Mouse (Mus musculus) limb, embryonic 13.5 days (tissue): Measurements from ENCODE around the gene Man1a2. TPM values are rescaled to one million over a fixed set of nuclear protein-coding genes. Genes with fewer than 3 reads are reported as not detected.

ENCODE experiments used
- ATAC-seq: fragments of 200-750 bp; cut with Nextera tagmentation; 2 replicates; pipeline ENCODE4 v1.8.0; 2017; ENCODE audit warnings: low read depth, moderate number of reproducible peaks, moderate TSS enrichment; ENCODE audit not compliant: low FRiP score
- H3K27ac ChIP-seq: fragments of 300-500 bp; sonication (generic); 2 replicates; pipeline ENCODE4 v1.5.1; 2015; ENCODE audit warnings: inconsistent platforms, mild to moderate bottlenecking, moderate library complexity
- H3K27me3 ChIP-seq: fragments of 300-500 bp; sonication (generic); 2 replicates; pipeline ENCODE4 v1.6.1; 2015; ENCODE audit warnings: mild to moderate bottlenecking, inconsistent platforms
- H3K36me3 ChIP-seq: fragments of 300-500 bp; sonication (generic); 2 replicates; pipeline ENCODE4 v1.6.1; 2015; ENCODE audit warnings: inconsistent platforms, mild to moderate bottlenecking, moderate library complexity
- H3K4me1 ChIP-seq: fragments of 300-500 bp; sonication (generic); 2 replicates; pipeline ENCODE4 v1.6.1; 2015; ENCODE audit warnings: inconsistent platforms
- H3K4me2 ChIP-seq: fragments of 300-500 bp; sonication (generic); replicated peaks from 2 replicates; pipeline ENCODE4 v1.6.1; 2015; ENCODE audit warnings: inconsistent platforms, mild to moderate bottlenecking, moderate library complexity
- H3K4me3 ChIP-seq: fragments of 300-500 bp; sonication (generic); 2 replicates; pipeline ENCODE4 v1.5.1; 2015; ENCODE audit warnings: moderate library complexity, mild to moderate bottlenecking, inconsistent platforms
- H3K9ac ChIP-seq: fragments of 300-500 bp; sonication (generic); 2 replicates; pipeline ENCODE4 v1.6.1; 2015; ENCODE audit warnings: mild to moderate bottlenecking, inconsistent platforms
- H3K9me3 ChIP-seq: fragments of 300-500 bp; sonication (generic); 2 replicates; pipeline ENCODE4 v1.6.1; 2016; ENCODE audit warnings: inconsistent platforms
- WGBS: fragments of 180-500 bp; shearing (Covaris S2); methylation state at CpG from one replicate; pipeline ENCODE4 v1.1.7; 2015; 5-methylcytosine and 5-hydroxymethylcytosine counted together
- polyA plus RNA-seq: library from polyadenylated mRNA; unstranded; fragments of >200 nt; fragmentation: Nextera tagmentation; extraction: Ambion mirVana; gene quantifications from 2 replicates; pipeline ENCODE4 v1.2.1, GENCODE M21; 2015

Man1a2 gene
- polyA plus RNA-seq, 1 experiment from 2014 or later = 70.0 TPM

- H3K27ac ChIP-seq = peak overlapping the region; percentile 10; the same call in 1 of the 2 replicates
- no peaks in the 10 kb centered on the region for H3K9me3 ChIP-seq
- H3K27me3 ChIP-seq = no peaks in the 10 kb centered on the region
- H3K4me2 ChIP-seq = peak overlapping the region; percentile 27
- ATAC-seq = peak; percentile 48; the same call in 1 of the 2 replicates
- no peak overlapping the region for H3K9ac ChIP-seq
- no peaks in the 10 kb centered on the region for H3K36me3 ChIP-seq
- peaks cover 34% of the 10 kb centered on the region for H3K4me1 ChIP-seq
- WGBS = 3% methylated on average over 4 of the region's 4 CpGs
- no peak overlapping the region for H3K4me3 ChIP-seq
These were observed 26.2 kb upstream of the Man1a2 start for GRCm38 (mm10) chr3:100711486-100711885.

- Histone ChIP-seq H3K4me2 (no peak overlapping the region), H3K4me3 (no peak overlapping the region), H3K27me3 (no peaks in the 10 kb centered on the region), H3K9me3 (no peaks in the 10 kb centered on the region), H3K36me3 (no peaks in the 10 kb centered on the region), H3K4me1 (peaks cover 51% of the 10 kb centered on the region), H3K27ac (no peak overlapping the region), H3K9ac (no peak overlapping the region)
- no peak for ATAC-seq
- WGBS = 73% methylated on average over 4 of the region's 4 CpGs
These were observed 21.8 kb upstream of the Man1a2 start for GRCm38 (mm10) chr3:100707117-100707516.

- H3K9ac ChIP-seq = no peak overlapping the region
- no peak overlapping the region for H3K27ac ChIP-seq
- no peaks in the 10 kb centered on the region for H3K27me3 ChIP-seq
- H3K9me3 ChIP-seq = no peaks in the 10 kb centered on the region
- WGBS = 61% methylated on average over 11 of the region's 11 CpGs
- H3K36me3 ChIP-seq = no peaks in the 10 kb centered on the region
- no peak overlapping the region for H3K4me2 ChIP-seq
- peaks cover 38% of the 10 kb centered on the region for H3K4me1 ChIP-seq
- no peak overlapping the region for H3K4me3 ChIP-seq
- ATAC-seq = no peak
These were observed 19.9 kb upstream of the Man1a2 start for GRCm38 (mm10) chr3:100705128-100705667.

- no peaks in the 10 kb centered on the region for H3K9me3 ChIP-seq
- H3K9ac ChIP-seq = no peak overlapping the region
- no peak overlapping the region for H3K4me3 ChIP-seq
- 63% methylated on average over 22 of the region's 22 CpGs for WGBS
- no peak overlapping the region for H3K4me2 ChIP-seq
- no peak overlapping the region for H3K27ac ChIP-seq
- no peak for ATAC-seq
- H3K4me1 ChIP-seq = peaks cover 35% of the 10 kb centered on the region
- no peaks in the 10 kb centered on the region for H3K27me3 ChIP-seq
- no peaks in the 10 kb centered on the region for H3K36me3 ChIP-seq
These were observed 18.7 kb upstream of the Man1a2 start for GRCm38 (mm10) chr3:100703847-100704644.

- no peak for ATAC-seq
- H3K9me3 ChIP-seq = no peaks in the 10 kb centered on the region
- no peak overlapping the region for H3K9ac ChIP-seq
- H3K36me3 ChIP-seq = no peaks in the 10 kb centered on the region
- H3K27me3 ChIP-seq = no peaks in the 10 kb centered on the region
- peaks cover 31% of the 10 kb centered on the region for H3K4me1 ChIP-seq
- peak overlapping the region; percentile 22; the same call in 1 of the 2 replicates for H3K4me2 ChIP-seq
- no peak overlapping the region for H3K4me3 ChIP-seq
- WGBS = 28% methylated on average over 15 of the region's 15 CpGs
- H3K27ac ChIP-seq = no peak overlapping the region
These were observed 17.9 kb upstream of the Man1a2 start for GRCm38 (mm10) chr3:100702875-100703846.

- ATAC-seq = no peak
- H3K36me3 ChIP-seq = no peaks in the 10 kb centered on the region
- H3K27ac ChIP-seq = no peak overlapping the region
- no peaks in the 10 kb centered on the region for H3K27me3 ChIP-seq
- H3K4me1 ChIP-seq = peaks cover 12% of the 10 kb centered on the region
- H3K9me3 ChIP-seq = no peaks in the 10 kb centered on the region
- WGBS = 79% methylated on average over 6 of the region's 6 CpGs
- H3K4me2 ChIP-seq = no peak overlapping the region
- H3K9ac ChIP-seq = no peak overlapping the region
- no peak overlapping the region for H3K4me3 ChIP-seq
These were observed 3.4 kb upstream of the Man1a2 start for GRCm38 (mm10) chr3:100688747-100689146.

- H3K4me2 ChIP-seq = peak overlapping the region; percentile 93
- WGBS = 84% methylated on average over 8 of the region's 8 CpGs
- no peak overlapping the region; the same call in 1 of the 2 replicates for H3K4me3 ChIP-seq
These were observed 1.5 kb upstream of the Man1a2 start for GRCm38 (mm10) chr3:100686756-100687155.

GRCm38 (mm10) chr3:100685763-100686370, 564 bp upstream of the Man1a2 start:
- peak; percentile 85 for ATAC-seq
- Histone ChIP-seq H3K27ac (peak overlapping the region; percentile 97), H3K4me2 (peak overlapping the region; percentile 93), H3K36me3 (no peaks in the 10 kb centered on the region), H3K9me3 (no peaks in the 10 kb centered on the region), H3K27me3 (no peaks in the 10 kb centered on the region), H3K4me3 (peak overlapping the region; percentile 85), H3K4me1 (peaks cover 33% of the 10 kb centered on the region), H3K9ac (peak overlapping the region; percentile 94)
- under 1% methylated on average over 77 of the region's 77 CpGs for WGBS

More at GRCm38 (mm10) chr3:100686756-100687155, 1.5 kb upstream of the Man1a2 start:
- H3K27ac ChIP-seq = no peak overlapping the region
- no peaks in the 10 kb centered on the region for H3K36me3 ChIP-seq
- H3K27me3 ChIP-seq = no peaks in the 10 kb centered on the region
- no peak overlapping the region for H3K9ac ChIP-seq
- ATAC-seq = no peak
- H3K9me3 ChIP-seq = no peaks in the 10 kb centered on the region
- H3K4me1 ChIP-seq = peaks cover 26% of the 10 kb centered on the region

- H3K4me1 ChIP-seq = peaks cover 39% of the 10 kb centered on the region
- ATAC-seq = no peak
- no peaks in the 10 kb centered on the region for H3K27me3 ChIP-seq
- under 1% methylated on average over 25 of the region's 25 CpGs for whole genome bisulfite sequencing
- H3K4me3 ChIP-seq = peak overlapping the region; percentile 85
- no peaks in the 10 kb centered on the region for H3K36me3 ChIP-seq
- peak overlapping the region; percentile 93 for H3K4me2 ChIP-seq
- H3K9me3 ChIP-seq = no peaks in the 10 kb centered on the region
- H3K27ac ChIP-seq = no peak overlapping the region
- H3K9ac ChIP-seq = peak overlapping the region; percentile 94
These were observed 898 bp downstream of the Man1a2 start for GRCm38 (mm10) chr3:100684234-100684975.

GRCm38 (mm10) chr3:100682841-100683240, 2.5 kb downstream of the Man1a2 start:
- Histone ChIP-seq H3K4me3 (peak overlapping the region; percentile 85), H3K27me3 (no peaks in the 10 kb centered on the region), H3K27ac (no peak overlapping the region), H3K9ac (peak overlapping the region; percentile 67), H3K9me3 (no peaks in the 10 kb centered on the region), H3K4me2 (peak overlapping the region; percentile 93), H3K36me3 (no peaks in the 10 kb centered on the region), H3K4me1 (peaks cover 45% of the 10 kb centered on the region)
- ATAC-seq = no peak
- WGBS = 12% methylated on average over 3 of the region's 3 CpGs

- no peak for ATAC-seq
- Histone ChIP-seq H3K9me3 (no peaks in the 10 kb centered on the region), H3K36me3 (no peaks in the 10 kb centered on the region), H3K4me2 (peak overlapping the region; percentile 93), H3K27ac (no peak overlapping the region), H3K4me1 (peaks cover 45% of the 10 kb centered on the region), H3K4me3 (peak overlapping the region; percentile 85), H3K9ac (0 out of 2 replicates have a peak overlapping the region, but pooled peaks have one; percentile 67), H3K27me3 (no peaks in the 10 kb centered on the region)
- 43% methylated on average over 4 of the region's 4 CpGs for WGBS
These were observed 3.0 kb downstream of the Man1a2 start for GRCm38 (mm10) chr3:100682281-100682680.
